Mouse (Mus musculus): Measurements from ENCODE around the gene Itga7.

DNA sequence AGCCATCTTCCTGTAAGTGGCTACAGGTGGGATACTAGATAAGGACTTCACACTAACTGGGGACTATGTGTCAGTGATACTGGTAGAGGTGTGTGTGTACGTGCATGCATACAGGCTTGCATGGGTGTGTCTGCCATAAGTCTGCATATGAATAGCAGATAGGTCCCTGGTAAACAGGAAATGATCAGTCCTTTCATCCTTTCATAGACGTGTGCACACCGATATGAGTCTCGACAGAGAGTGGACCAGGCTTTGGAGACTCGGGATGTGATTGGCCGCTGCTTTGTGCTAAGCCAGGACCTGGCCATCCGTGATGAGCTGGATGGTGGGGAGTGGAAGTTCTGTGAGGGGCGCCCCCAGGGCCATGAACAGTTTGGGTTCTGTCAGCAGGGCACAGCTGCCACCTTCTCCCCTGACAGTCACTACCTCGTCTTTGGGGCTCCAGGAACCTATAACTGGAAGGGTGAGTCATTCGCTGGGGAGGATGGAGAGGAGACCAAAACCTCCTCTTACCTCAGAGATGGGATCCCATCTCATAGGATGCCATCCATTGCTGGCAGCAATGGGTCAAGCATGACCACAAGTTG lies 7.0 kb downstream of the Itga7 start:
- TF ChIP-seq ZNF384 (IDR thresholded peaks at IDR 0.05; ENCODE audit: low read depth, low read length) (no peak), HCFC1 (IDR thresholded peaks at IDR 0.05; ENCODE audit: borderline replicate concordance, insufficient read depth, low read length) (no peak), MAFK (IDR thresholded peaks at IDR 0.05; ENCODE audit: insufficient read depth, low read depth, low read length) (no peak), ZC3H11A (IDR thresholded peaks at IDR 0.05; ENCODE audit: borderline replicate concordance, low read depth, low read length) (no peak), CHD2 (IDR thresholded peaks at IDR 0.05; ENCODE audit: low read depth, low read length) (no peak)
